Mouse (Mus musculus) MEL (cell line): ENCODE measurements around the gene Bloc1s5.

Source experiments
- CTCF ChIP-seq, 3 experiments: IDR thresholded peaks in 2 of 3; conservative IDR thresholded peaks in 1 of 3; 2 replicates each; pipeline ENCODE4 v1.5.1; 2011 to 2012; ENCODE audit warnings: low read length in 3 of 3, low read depth in 2 of 3, mild to moderate bottlenecking in 2 of 3, improper control_type of control experiment in 1 of 3, inconsistent platforms in 1 of 3, mixed read lengths in 1 of 3, moderate library complexity in 1 of 3; ENCODE audit not compliant: control insufficient read depth in 1 of 3, insufficient read depth in 1 of 3, poor library complexity in 1 of 3, severe bottlenecking in 1 of 3
- EP300 ChIP-seq, 2 experiments: IDR thresholded peaks; 2 replicates each; pipeline ENCODE4 v1.6.1; 2011; ENCODE audit warnings: improper control_type of control experiment in 2 of 2, low read length in 2 of 2, low read depth in 1 of 2, mild to moderate bottlenecking in 1 of 2
- GATA1 ChIP-seq: IDR thresholded peaks from 2 replicates; pipeline ENCODE4 v1.6.1; 2011; ENCODE audit warnings: low read depth, low read length, improper control_type of control experiment
- HCFC1 ChIP-seq: IDR thresholded peaks from 2 replicates; pipeline ENCODE4 v1.6.1; 2012; ENCODE audit warnings: low read depth, mild to moderate bottlenecking, inconsistent platforms, low read length, improper control_type of control experiment, moderate library complexity
- KAT2A ChIP-seq: conservative IDR thresholded peaks from 2 replicates; pipeline ENCODE4 v1.6.1; 2012; ENCODE audit warnings: low read depth, low read length, improper control_type of control experiment, inconsistent platforms
- MAX ChIP-seq: IDR thresholded peaks from 2 replicates; pipeline ENCODE4 v1.6.1; 2011; ENCODE audit warnings: low read length, improper control_type of control experiment
- MYB ChIP-seq: IDR thresholded peaks from 2 replicates; pipeline ENCODE4 v1.6.1; 2011; ENCODE audit warnings: mild to moderate bottlenecking, low read depth, low read length, improper control_type of control experiment
- POLR2A ChIP-seq, 2 experiments: IDR thresholded peaks; 2 replicates each; pipeline ENCODE4 v1.6.1; 2011 to 2012; ENCODE audit warnings: low read length in 2 of 2, mild to moderate bottlenecking in 2 of 2, control low read depth in 1 of 2, improper control_type of control experiment in 1 of 2, low read depth in 1 of 2, moderate library complexity in 1 of 2; ENCODE audit not compliant: control insufficient read depth in 1 of 2, insufficient read depth in 1 of 2, poor library complexity in 1 of 2
- RCOR1 ChIP-seq: IDR thresholded peaks from 2 replicates; pipeline ENCODE4 v1.6.1; 2012; ENCODE audit warnings: low read depth, mild to moderate bottlenecking, inconsistent platforms, low read length, improper control_type of control experiment
- SIN3A ChIP-seq: IDR thresholded peaks from 2 replicates; pipeline ENCODE4 v1.6.1; 2012; ENCODE audit warnings: low read length, improper control_type of control experiment, inconsistent platforms
- TAL1 ChIP-seq: IDR thresholded peaks from 2 replicates; pipeline ENCODE4 v1.6.1; 2012; ENCODE audit warnings: mild to moderate bottlenecking, inconsistent platforms, low read length, moderate library complexity, mixed read lengths
- ZC3H11A ChIP-seq: IDR thresholded peaks from 2 replicates; pipeline ENCODE4 v1.6.1; 2012; ENCODE audit warnings: low read depth, mild to moderate bottlenecking, inconsistent platforms, low read length, improper control_type of control experiment
- ZNF384 ChIP-seq: IDR thresholded peaks from 2 replicates; pipeline ENCODE4 v1.6.1; 2012; ENCODE audit warnings: low read depth, mild to moderate bottlenecking, inconsistent platforms, low read length, improper control_type of control experiment

- TF ChIP-seq RCOR1 (no peak), EP300 (IDR thresholded peaks at IDR 0.05; ENCODE audit: low read depth in 1 of 2, low read length in 2 of 2) (no peak), CTCF (IDR thresholded peaks at IDR 0.05 in 2 of 3, conservative IDR thresholded peaks at IDR 0.05 in 1 of 3; ENCODE audit: control insufficient read depth in 1 of 3, insufficient read depth in 1 of 3, low read depth in 2 of 3, low read length in 3 of 3, poor library complexity in 1 of 3, severe bottlenecking in 1 of 3) (no peak), SIN3A (no peak), POLR2A (IDR thresholded peaks at IDR 0.05; ENCODE audit: control insufficient read depth in 1 of 2, insufficient read depth in 1 of 2, low read depth in 1 of 2, low read length in 2 of 2, poor library complexity in 1 of 2) (no peak), HCFC1 (no peak), MYB (no peak), GATA1 (no peak), TAL1 (no peak), MAX (no peak), KAT2A (no peak), ZNF384 (no peak), ZC3H11A (no peak)
Measured at GRCm38 (mm10) chr13:38670051-38670450, 35.1 kb upstream of the Bloc1s5 start.
